12 mouse cellular contexts compared by ENCODE assay signal in the genomic region with DNA sequence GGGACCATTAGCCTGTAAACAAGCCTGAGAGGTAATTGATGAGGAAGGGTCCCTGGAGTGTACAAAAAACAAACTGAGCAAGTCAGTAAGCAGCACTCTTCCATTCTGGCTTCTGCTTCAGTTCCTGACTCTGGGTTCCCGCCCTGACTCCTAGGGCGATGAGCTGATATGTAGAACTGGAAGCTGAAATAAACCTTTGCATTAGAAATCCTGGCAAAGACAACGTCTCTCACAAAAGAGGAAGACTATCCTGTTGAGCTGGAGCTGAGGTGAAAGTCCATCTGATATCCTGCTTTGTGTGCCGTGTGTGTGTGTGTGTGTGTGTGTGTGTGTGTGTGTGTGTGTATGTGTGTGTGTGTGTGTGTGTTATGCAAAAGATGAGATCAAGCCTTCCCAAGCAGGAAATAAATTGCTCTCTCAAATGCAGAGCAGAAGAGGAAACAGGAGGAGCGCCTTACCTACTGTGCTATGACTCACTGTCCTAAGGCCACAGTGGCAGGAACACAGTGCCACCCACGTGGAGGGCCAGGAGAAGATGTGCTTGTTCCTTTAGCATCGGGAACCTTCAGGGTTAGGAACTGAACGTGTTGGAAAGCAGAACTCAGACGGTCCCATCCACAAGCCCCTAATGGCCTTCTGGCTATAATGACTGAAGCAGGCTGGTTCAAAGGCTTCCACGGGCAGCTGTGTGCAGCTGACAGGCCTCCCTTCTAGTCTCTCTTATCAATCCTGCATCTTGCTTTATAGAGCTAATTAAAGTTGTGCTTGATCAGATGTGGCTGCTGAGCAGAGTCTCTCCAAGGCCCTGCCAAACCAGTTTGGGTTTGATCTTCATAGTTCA. TPM values are rescaled to one million over a fixed set of nuclear protein-coding genes. Genes with fewer than 3 reads are reported as not detected.
DNase-seq lines count a peak whose midpoint lies in the region; ATAC-seq and TF ChIP-seq lines count a peak whose summit lies in the region.
"Had no signal": no experiment of that assay in that cellular context is flagged by ENCODE, and none has a peak within 500 bp of the region (broad histone marks: within the 10 kb centered on the region; RNA-seq: fewer than 3 reads in every experiment).

No protein-coding gene starts in this region.

- peak overlapping the region; percentile 77 for H3K27ac ChIP-seq in small intestine, adult 2 months (ENCODE audit: insufficient read depth, low read depth, low read length)
- H3K27ac ChIP-seq: hindbrain, embryonic 15.5 days; midbrain, embryonic 10.5 days had no signal

- TF ChIP-seq POLR2A in small intestine, adult 2 months (IDR thresholded peaks at IDR 0.05; ENCODE audit: low read depth, low read length): no peak

- H3K4me3 ChIP-seq in small intestine, adult 2 months (ENCODE audit: low read depth, low read length): no peak overlapping the region
- H3K4me3 ChIP-seq: hindbrain, embryonic 15.5 days; midbrain, embryonic 10.5 days had no signal

- H3K27me3 ChIP-seq in small intestine, adult 2 months (ENCODE audit: control insufficient read depth, insufficient read depth, low read length): no peaks in the 10 kb centered on the region
- H3K27me3 ChIP-seq: hindbrain, embryonic 15.5 days had no signal

- peaks cover 2% of the 10 kb centered on the region for H3K36me3 ChIP-seq in small intestine, adult 2 months (ENCODE audit: control insufficient read depth, insufficient read depth, low read length)
- H3K36me3 ChIP-seq: hindbrain, embryonic 15.5 days; midbrain, embryonic 10.5 days had no signal

- H3K4me1 ChIP-seq in small intestine, adult 2 months (ENCODE audit: control insufficient read depth, insufficient read depth, insufficient read length, low read length): peaks cover 25% of the 10 kb centered on the region; the same call in 1 of the 2 replicates
- H3K4me1 ChIP-seq: hindbrain, embryonic 15.5 days had no signal

- ATAC-seq in megakaryocyte progenitor cell, adult 5-6 weeks (replicated peaks; ENCODE audit: poor library complexity): no peak
- ATAC-seq: activated CD4-positive, CD25-positive, alpha-beta regulatory T cell, adult 4 months had no signal

- no peak for TF ChIP-seq CTCF in small intestine, adult 2 months (IDR thresholded peaks at IDR 0.05; ENCODE audit: extremely low read depth, insufficient read length, insufficient replicate concordance, low read depth, low read length)

- 21% methylated on average over 10 of the region's 10 CpGs for WGBS in small intestine, adult 2 months

- DNase-seq in kidney, postnatal 4 days: peak; percentile 45 to 63
- no peak for DNase-seq in kidney, adult 8-10 months
- DNase-seq in adrenal gland, postnatal 14 days: peak; percentile 60
- DNase-seq in cerebellum, adult 8-10 months: peak; percentile 41
- no peak for DNase-seq in Muller cell, postnatal 12 days (ENCODE audit: inconsistent ontology term)
- no peak for DNase-seq in spleen, postnatal 4 days (ENCODE audit: low spot score in 2 of 2)
- DNase-seq: retina, postnatal 1 day had no signal

RNA-seq across cellular contexts. Expression of a gene that starts 19.6 kb away (rescaled TPM):
- total RNA-seq in adrenal gland, postnatal 14 days (2021): 33.2 and 40.4 TPM in 2 replicates
- 3.6 and 9.8 TPM in 2 replicates for polyA plus RNA-seq in small intestine, adult 2 months (2012; rRNA removed)
- 3.7 and 3.8 TPM in 2 replicates for total RNA-seq in megakaryocyte progenitor cell, adult 5-6 weeks (2015)
- total RNA-seq in megakaryocyte progenitor cell, adult 5-6 weeks (2017): 4.9 and 5.6 TPM in 2 replicates

Comparison
In these comparisons a context has a peak if more than half of its experiments do, and no peak if none do; other contexts are left out.
1. DNase-seq: peak in kidney, postnatal 4 days (2 of 2), adrenal gland, postnatal 14 days (single experiment) and cerebellum, adult 8-10 months (single experiment); none in kidney, adult 8-10 months (0 of 2), Muller cell, postnatal 12 days (single experiment) and spleen, postnatal 4 days (0 of 2).